ENCODE assay signal across 8 mouse cellular contexts in the genomic region with DNA sequence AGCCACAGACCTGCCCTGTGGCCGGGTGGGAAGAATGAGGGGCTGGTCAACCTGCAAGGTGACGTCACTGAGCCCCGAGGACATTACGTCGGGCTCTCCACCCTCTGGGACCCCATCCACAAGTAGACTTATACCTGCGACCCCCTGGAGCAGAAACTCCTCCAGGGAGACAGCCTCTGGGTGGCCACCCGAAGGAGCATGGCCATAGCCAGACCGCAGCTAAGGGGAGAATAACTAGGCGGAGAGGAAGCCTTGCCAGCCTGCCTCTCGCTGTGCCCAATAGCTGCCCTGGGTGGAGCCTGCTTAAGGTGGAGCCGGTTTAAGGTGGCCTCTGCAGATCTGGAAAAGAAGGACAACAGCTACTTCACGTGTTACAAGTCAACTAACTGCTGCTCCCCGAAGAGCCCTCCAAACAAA. TPM values are rescaled to one million over a fixed set of nuclear protein-coding genes. Genes with fewer than 3 reads are reported as not detected.
DNase-seq lines count a peak whose midpoint lies in the region; ATAC-seq and TF ChIP-seq lines count a peak whose summit lies in the region.

A gene (minus strand): TSS at position 270 of the 417 bp plus-strand sequence.

- DNase-seq in midbrain, embryonic 11.5 days (ENCODE audit: low spot score, missing footprints), result no peak
- DNase-seq in midbrain, embryonic 10.5 days (ENCODE audit: low spot score), result no peak
- DNase-seq in brain, embryonic 14.5 days (ENCODE audit: low read depth), result peak; percentile 26
- DNase-seq in heart, postnatal 25 days (ENCODE audit: low spot score), result peak; percentile 24
- DNase-seq in layer of hippocampus, adult 9-11 months, result peak; percentile 44
- DNase-seq in spleen, postnatal 36 days (ENCODE audit: low spot score in 2 of 2), result no peak

- H3K36me3 ChIP-seq in midbrain, embryonic 11.5 days (ENCODE audit: control insufficient read depth, insufficient read depth, low read length), result no peaks in the 10 kb centered on the region
- H3K36me3 ChIP-seq in midbrain, embryonic 10.5 days, result 0 out of 2 replicates have a peak, but pooled peaks cover 15% of the 10 kb centered on the region
- H3K36me3 ChIP-seq in forebrain, embryonic 13.5 days (ENCODE audit: poor library complexity, severe bottlenecking), result peaks cover 13% of the 10 kb centered on the region

- H3K9me3 ChIP-seq in midbrain, embryonic 11.5 days (ENCODE audit: control insufficient read depth, low read length), result no peaks in the 10 kb centered on the region
- no peaks in the 10 kb centered on the region for H3K9me3 ChIP-seq in midbrain, embryonic 10.5 days (replicated peaks)
- H3K9me3 ChIP-seq in forebrain, embryonic 13.5 days (replicated peaks), result no peaks in the 10 kb centered on the region

- 0 out of 2 replicates have a peak within 1 kb of the TSS, but pooled peaks have one; percentile 4 for H3K4me2 ChIP-seq in midbrain, embryonic 11.5 days
- H3K4me2 ChIP-seq in forebrain, embryonic 13.5 days, result peak within 1 kb of the TSS; percentile 41

- no peak for TF ChIP-seq CTCF in brain, embryonic 14.5 days (IDR thresholded peaks at IDR 0.05; ENCODE audit: borderline replicate concordance, extremely low read depth, insufficient read depth, insufficient read length)

- 36% methylated on average over 13 of the region's 13 CpGs for WGBS in midbrain, embryonic 11.5 days
- 33% methylated on average over 13 of the region's 13 CpGs for WGBS in midbrain, embryonic 10.5 days
- WGBS in forebrain, embryonic 13.5 days, result 29% methylated on average over 13 of the region's 13 CpGs

- H3K4me1 ChIP-seq in midbrain, embryonic 11.5 days (ENCODE audit: control insufficient read depth, insufficient read depth, low read length), result no peaks in the 10 kb centered on the region
- H3K4me1 ChIP-seq in midbrain, embryonic 10.5 days, result peaks cover 9% of the 10 kb centered on the region; the same call in 1 of the 2 replicates
- peaks cover 6% of the 10 kb centered on the region; the same call in 1 of the 2 replicates for H3K4me1 ChIP-seq in forebrain, embryonic 13.5 days

- no peak within 1 kb of the TSS for H3K4me3 ChIP-seq in midbrain, embryonic 11.5 days (ENCODE audit: low read depth, low read length)
- no peak within 1 kb of the TSS; the same call in 1 of the 2 replicates for H3K4me3 ChIP-seq in midbrain, embryonic 10.5 days
- H3K4me3 ChIP-seq in forebrain, embryonic 13.5 days, result peak within 1 kb of the TSS; percentile 12; the same call in 1 of the 2 replicates

- no peak within 1 kb of the TSS for H3K27ac ChIP-seq in midbrain, embryonic 11.5 days (ENCODE audit: low read depth, low read length)
- no peak within 1 kb of the TSS for H3K27ac ChIP-seq in midbrain, embryonic 10.5 days (replicated peaks)
- H3K27ac ChIP-seq in forebrain, embryonic 13.5 days, result no peak within 1 kb of the TSS

- no peaks in the 10 kb centered on the region for H3K27me3 ChIP-seq in midbrain, embryonic 11.5 days (ENCODE audit: control insufficient read depth, insufficient read depth, low read length)
- no peaks in the 10 kb centered on the region for H3K27me3 ChIP-seq in midbrain, embryonic 10.5 days (ENCODE audit: low read depth, poor library complexity, severe bottlenecking)
- H3K27me3 ChIP-seq in forebrain, embryonic 13.5 days, result no peaks in the 10 kb centered on the region

- intact Hi-C loops in heart, postnatal 25 days (cut with DNase I), result no loop called here

- no peak for TF ChIP-seq POLR2A in brain, embryonic 14.5 days (IDR thresholded peaks at IDR 0.05; ENCODE audit: borderline replicate concordance, extremely low read depth, insufficient read depth, insufficient read length, poor library complexity, severe bottlenecking)

- H3K9ac ChIP-seq in midbrain, embryonic 11.5 days (ENCODE audit: low read length), result no peak within 1 kb of the TSS
- H3K9ac ChIP-seq in forebrain, embryonic 13.5 days, result no peak within 1 kb of the TSS

- no peak for ATAC-seq in midbrain, embryonic 11.5 days (ENCODE audit: low FRiP score)
- ATAC-seq in forebrain, embryonic 13.5 days, result no peak
- peak; percentile 76 for ATAC-seq in megakaryocyte progenitor cell, adult 5-6 weeks (replicated peaks; ENCODE audit: poor library complexity)

RNA-seq across cellular contexts. Expression of the gene that starts here (rescaled TPM):
- polyA plus RNA-seq in midbrain, embryonic 11.5 days (2014; fragmentation: Nextera tagmentation; extraction: Ambion mirVana), result 0.19 and 0.22 TPM in 2 replicates
- polyA plus RNA-seq in midbrain, embryonic 10.5 days (2016; fragmentation: Nextera tagmentation; extraction: Ambion mirVana), result 0.09 and 0.12 TPM in 2 replicates
- polyA plus RNA-seq in brain, embryonic 14.5 days (2012; rRNA removed), result 0.58 and 0.68 TPM in 2 replicates
- 0.23 and 0.31 TPM in 2 replicates for polyA plus RNA-seq in forebrain, embryonic 13.5 days (2015; fragmentation: Nextera tagmentation; extraction: Ambion mirVana)
- 10 to 100 TPM; 25.1 to 28.1 TPM for total RNA-seq in heart, postnatal 25 days (2021)
- 0.10 and 0.15 TPM in 2 replicates for total RNA-seq in megakaryocyte progenitor cell, adult 5-6 weeks (2015)
- total RNA-seq in megakaryocyte progenitor cell, adult 5-6 weeks (2017), result 0.14 TPM in 1 of 2 replicates, not detected in the other

Comparison
In these comparisons a context has a peak if more than half of its experiments do, and no peak if none do; other contexts are left out.
1. RNA of the gene that starts here (total RNA-seq): 25.1 to 28.1 TPM in heart, postnatal 25 days; 0.10 to 0.15 TPM in megakaryocyte progenitor cell, adult 5-6 weeks; every median in the first group is over 10 times any median in the second.
2. Peak in DNase-seq in brain, embryonic 14.5 days; RNA of the gene not detected or under 1 TPM.
3. Peak in ATAC-seq in megakaryocyte progenitor cell, adult 5-6 weeks; RNA of the gene not detected or under 1 TPM.
4. DNase-seq: peak in heart, postnatal 25 days (single experiment) and layer of hippocampus, adult 9-11 months (single experiment); none in midbrain, embryonic 11.5 days (single experiment), midbrain, embryonic 10.5 days (single experiment) and spleen, postnatal 36 days (0 of 2).